Mouse (Mus musculus): ENCODE measurements around the gene B3gat2. TPM values are rescaled to one million over a fixed set of nuclear protein-coding genes. Genes with fewer than 3 reads are reported as not detected.

B3gat2 gene
- polyA plus RNA-seq, 1 experiment from 2014 or later: 11.3 TPM

DNA sequence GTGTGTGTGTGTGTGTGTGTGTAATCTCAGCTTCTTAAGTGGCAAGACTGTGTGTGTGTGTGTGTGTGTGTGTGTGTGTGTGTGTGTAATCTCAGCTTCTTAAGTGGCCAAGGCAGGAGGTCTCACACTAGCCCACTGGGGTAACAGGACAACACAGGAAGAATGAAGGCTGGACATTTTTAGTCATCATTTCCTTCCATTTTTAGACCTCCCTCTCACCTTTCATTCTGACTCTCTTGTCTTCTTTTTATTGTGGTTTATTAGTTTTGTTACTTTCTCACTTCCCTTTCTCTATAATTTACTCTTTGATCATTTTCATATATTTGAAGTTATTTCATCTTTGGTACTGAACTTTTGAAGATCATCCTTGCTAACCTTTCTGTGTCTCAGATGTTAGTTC lies 79.4 kb downstream of the B3gat2 start:
- peaks cover 20% of the 10 kb centered on the region for H3K36me3 ChIP-seq
- H3K4me3 ChIP-seq: no peak overlapping the region
- H3K27ac ChIP-seq (replicated peaks): no peak overlapping the region
- no peaks in the 10 kb centered on the region for H3K9me3 ChIP-seq
- no peak overlapping the region for H3K9ac ChIP-seq (replicated peaks)
- no peaks in the 10 kb centered on the region for H3K27me3 ChIP-seq
- peaks cover 4% of the 10 kb centered on the region for H3K4me1 ChIP-seq
- ATAC-seq (replicated peaks): no peak
- H3K4me2 ChIP-seq (replicated peaks): no peak overlapping the region

DNA sequence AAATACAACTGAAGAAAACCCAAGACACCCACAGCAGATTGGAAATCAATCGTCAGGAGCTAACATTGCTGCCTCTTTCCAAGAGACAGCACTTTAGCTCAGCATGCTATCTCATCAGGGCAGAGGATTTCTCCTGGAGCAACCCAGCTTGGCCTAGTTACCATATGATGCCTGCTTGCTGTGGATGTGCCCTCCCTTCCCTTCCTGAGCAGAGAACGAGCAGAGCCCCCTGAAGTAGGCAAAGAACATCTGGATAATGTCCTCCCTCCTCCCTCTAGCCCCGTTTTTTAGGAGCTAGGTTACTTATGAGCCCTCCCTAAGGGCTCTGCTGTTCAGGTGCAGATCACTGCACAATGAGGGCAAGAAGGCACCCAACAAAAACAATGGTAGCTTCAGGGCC lies 81.1 kb downstream of the B3gat2 start:
- H3K4me1 ChIP-seq: peaks cover 10% of the 10 kb centered on the region
- no peaks in the 10 kb centered on the region for H3K27me3 ChIP-seq
- H3K4me2 ChIP-seq (replicated peaks): no peak overlapping the region
- 71% methylated on average over 3 of the region's 3 CpGs for WGBS
- ATAC-seq (replicated peaks): no peak
- H3K9me3 ChIP-seq: no peaks in the 10 kb centered on the region
- H3K27ac ChIP-seq (replicated peaks): no peak overlapping the region
- H3K36me3 ChIP-seq: peaks cover 26% of the 10 kb centered on the region
- no peak overlapping the region for H3K9ac ChIP-seq (replicated peaks)
- H3K4me3 ChIP-seq: no peak overlapping the region

DNA sequence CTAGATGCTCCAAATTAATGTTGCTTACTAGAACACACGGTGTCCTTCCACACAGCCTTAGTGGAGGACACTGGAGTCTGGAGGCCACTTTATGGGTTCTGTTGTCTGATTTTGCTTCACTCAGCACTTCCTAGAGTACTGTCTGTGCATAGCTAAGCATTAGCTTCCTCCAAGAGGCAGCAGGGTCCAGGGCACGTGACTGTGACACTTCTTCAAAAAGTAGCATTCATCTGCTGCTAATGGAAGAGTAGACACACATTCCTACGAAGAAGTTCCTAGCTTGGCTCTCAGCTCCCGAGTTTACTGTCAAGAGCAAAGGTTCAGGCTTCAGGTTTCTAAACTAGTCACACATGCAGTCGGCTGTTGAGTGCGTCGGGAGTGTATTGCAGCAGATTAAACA lies 82.2 kb downstream of the B3gat2 start:
- H3K27ac ChIP-seq (replicated peaks): no peak overlapping the region
- H3K27me3 ChIP-seq: no peaks in the 10 kb centered on the region
- H3K9ac ChIP-seq (replicated peaks): no peak overlapping the region
- H3K4me2 ChIP-seq (replicated peaks): no peak overlapping the region
- no peak for ATAC-seq (replicated peaks)
- no peak overlapping the region for H3K4me3 ChIP-seq
- no peaks in the 10 kb centered on the region for H3K9me3 ChIP-seq
- H3K4me1 ChIP-seq: peaks cover 10% of the 10 kb centered on the region
- H3K36me3 ChIP-seq: peaks cover 33% of the 10 kb centered on the region
- WGBS: 87% methylated on average over 7 of the region's 7 CpGs

DNA sequence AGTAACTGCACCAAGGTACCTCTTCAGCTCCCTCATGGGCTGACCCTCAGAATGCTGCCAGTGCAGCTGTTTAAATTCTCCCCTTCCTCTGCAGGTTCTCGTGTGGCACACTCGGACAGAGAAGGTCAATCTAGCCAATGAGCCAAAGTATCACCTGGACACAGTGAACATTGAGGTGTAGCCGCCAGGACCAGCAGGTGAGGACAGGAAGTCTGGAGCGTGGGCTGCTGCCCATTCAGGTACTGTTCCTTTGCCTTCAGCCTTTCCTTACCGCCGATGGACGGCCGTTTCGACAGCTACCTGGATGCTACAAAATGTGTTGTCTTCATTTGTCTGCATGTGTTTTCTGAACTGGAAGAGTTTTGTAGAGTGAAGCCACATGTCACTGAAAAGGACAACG lies 83.5 kb downstream of the B3gat2 start:
- Histone ChIP-seq H3K4me3 (no peak overlapping the region), H3K27ac (replicated peaks) (no peak overlapping the region), H3K4me2 (replicated peaks) (no peak overlapping the region), H3K9me3 (no peaks in the 10 kb centered on the region), H3K4me1 (peaks cover 10% of the 10 kb centered on the region), H3K9ac (replicated peaks) (no peak overlapping the region), H3K36me3 (peaks cover 37% of the 10 kb centered on the region), H3K27me3 (no peaks in the 10 kb centered on the region)
- 91% methylated on average over 10 of the region's 10 CpGs for WGBS
- no peak for ATAC-seq (replicated peaks)

DNA sequence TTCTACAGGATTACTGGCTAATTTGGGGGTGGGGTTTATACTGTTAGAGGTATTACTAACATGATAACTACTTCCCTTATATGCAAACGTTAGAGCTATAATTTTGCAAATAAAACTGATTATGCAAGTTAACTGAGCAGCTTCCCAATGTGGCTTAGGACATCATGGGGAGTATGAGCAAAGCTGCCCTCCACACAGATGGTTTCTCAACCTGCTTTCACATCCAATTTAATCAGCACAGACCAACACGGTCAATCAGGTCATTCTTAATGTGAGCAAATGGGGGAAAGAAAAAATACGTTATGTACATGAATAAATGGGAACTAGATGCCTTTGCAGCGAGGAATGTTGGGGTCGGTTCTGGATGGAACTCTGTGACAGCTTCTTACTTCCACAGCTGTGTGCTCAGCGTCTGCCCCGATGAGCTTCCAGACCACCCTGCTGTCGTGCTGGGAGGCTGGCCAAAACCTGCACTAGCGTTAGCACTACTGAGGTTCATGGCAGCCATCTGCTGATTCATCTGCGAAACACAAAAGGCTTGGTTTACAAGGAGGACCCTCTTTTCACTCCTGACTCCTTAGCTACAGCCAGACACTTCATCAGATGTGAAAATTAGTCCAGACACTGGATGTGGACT lies 84.6 kb downstream of the B3gat2 start:
- no peak overlapping the region for H3K9ac ChIP-seq (replicated peaks)
- WGBS: 38% methylated on average over 10 of the region's 10 CpGs
- peak; percentile 85 for ATAC-seq (replicated peaks)
- H3K4me1 ChIP-seq: peaks cover 10% of the 10 kb centered on the region
- H3K27ac ChIP-seq (replicated peaks): peak overlapping the region; percentile 59
- no peaks in the 10 kb centered on the region for H3K9me3 ChIP-seq
- no peak overlapping the region for H3K4me2 ChIP-seq (replicated peaks)
- no peaks in the 10 kb centered on the region for H3K27me3 ChIP-seq
- H3K36me3 ChIP-seq: peaks cover 35% of the 10 kb centered on the region
- no peak overlapping the region for H3K4me3 ChIP-seq

DNA sequence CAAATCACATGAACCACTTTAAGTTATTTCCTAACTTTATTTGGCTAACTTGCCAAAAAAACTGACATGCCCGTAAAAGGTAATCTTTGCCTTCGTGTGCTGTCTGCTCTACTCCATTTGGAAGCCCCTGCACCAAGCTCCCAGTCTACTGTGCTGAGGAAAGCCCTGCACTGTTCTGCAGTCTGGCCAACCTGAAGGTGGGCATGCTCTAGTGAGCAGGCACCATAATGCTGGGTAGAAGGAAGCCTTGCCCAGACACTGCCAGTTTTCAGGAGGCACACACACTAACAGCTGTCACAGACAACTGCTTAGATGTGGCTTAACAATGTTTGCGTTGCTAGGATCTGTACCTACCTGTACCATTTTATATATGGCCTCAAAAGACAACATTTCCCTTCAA lies 94.1 kb downstream of the B3gat2 start:
- H3K9ac ChIP-seq (replicated peaks): no peak overlapping the region
- no peak overlapping the region for H3K4me2 ChIP-seq (replicated peaks)
- WGBS: 88% methylated on average over 3 of the region's 3 CpGs
- no peak overlapping the region for H3K4me3 ChIP-seq
- no peaks in the 10 kb centered on the region for H3K27me3 ChIP-seq
- H3K9me3 ChIP-seq: no peaks in the 10 kb centered on the region
- H3K4me1 ChIP-seq: no peaks in the 10 kb centered on the region
- H3K36me3 ChIP-seq: peaks cover 21% of the 10 kb centered on the region
- ATAC-seq (replicated peaks): no peak
- H3K27ac ChIP-seq (replicated peaks): no peak overlapping the region

DNA sequence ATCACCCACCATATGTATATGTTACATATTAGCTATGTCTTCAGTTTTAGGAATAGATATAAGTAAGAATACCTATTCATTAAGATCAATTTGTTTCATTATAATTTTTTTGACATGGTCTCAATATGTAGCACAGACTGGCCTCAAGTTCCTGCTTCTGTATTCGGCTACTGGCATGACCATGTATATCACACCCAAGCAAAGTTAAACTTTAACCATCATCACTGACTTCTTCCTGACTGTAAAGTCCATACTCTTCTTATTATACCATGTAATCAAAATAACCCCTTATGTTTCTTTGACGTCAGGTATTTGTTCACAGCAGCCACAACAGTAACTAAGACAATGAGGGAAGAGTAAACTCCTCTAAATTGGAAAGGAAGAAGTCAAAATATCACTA lies 99.4 kb downstream of the B3gat2 start:
- WGBS: 93% methylated on average over 2 of the region's 2 CpGs
- H3K27me3 ChIP-seq: no peaks in the 10 kb centered on the region
- peaks cover 18% of the 10 kb centered on the region for H3K36me3 ChIP-seq
- no peak overlapping the region for H3K27ac ChIP-seq (replicated peaks)
- H3K4me2 ChIP-seq (replicated peaks): no peak overlapping the region
- ATAC-seq (replicated peaks): no peak
- no peaks in the 10 kb centered on the region for H3K4me1 ChIP-seq
- H3K9ac ChIP-seq (replicated peaks): no peak overlapping the region
- no peaks in the 10 kb centered on the region for H3K9me3 ChIP-seq
- H3K4me3 ChIP-seq: no peak overlapping the region

DNA sequence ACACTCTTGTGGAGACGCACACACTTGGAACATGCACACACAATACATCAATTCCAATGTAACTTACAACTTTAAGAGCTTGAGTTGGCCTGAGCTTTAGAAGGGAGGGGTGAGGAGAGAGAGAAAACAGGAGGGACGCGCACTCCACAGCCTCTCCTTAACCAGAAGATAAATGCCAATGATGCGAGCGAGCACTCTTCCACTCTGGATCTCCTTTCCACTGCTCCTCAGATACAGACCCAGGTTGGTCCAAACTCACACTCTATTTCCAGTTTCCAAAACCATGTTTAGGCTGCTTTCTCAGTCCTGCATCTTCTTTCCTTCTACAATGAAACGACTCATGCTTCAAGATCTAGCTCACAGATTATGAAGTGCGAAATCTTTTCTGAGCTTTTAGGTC lies 104.0 kb downstream of the B3gat2 start:
- Histone ChIP-seq H3K27ac (replicated peaks) (no peak overlapping the region), H3K4me1 (no peaks in the 10 kb centered on the region), H3K4me2 (replicated peaks) (no peak overlapping the region), H3K9ac (replicated peaks) (no peak overlapping the region), H3K9me3 (no peaks in the 10 kb centered on the region), H3K27me3 (no peaks in the 10 kb centered on the region), H3K36me3 (peaks cover 6% of the 10 kb centered on the region; the same call in 1 of the 2 replicates), H3K4me3 (no peak overlapping the region)
- ATAC-seq (replicated peaks): no peak
- WGBS: 95% methylated on average over 7 of the region's 7 CpGs

DNA sequence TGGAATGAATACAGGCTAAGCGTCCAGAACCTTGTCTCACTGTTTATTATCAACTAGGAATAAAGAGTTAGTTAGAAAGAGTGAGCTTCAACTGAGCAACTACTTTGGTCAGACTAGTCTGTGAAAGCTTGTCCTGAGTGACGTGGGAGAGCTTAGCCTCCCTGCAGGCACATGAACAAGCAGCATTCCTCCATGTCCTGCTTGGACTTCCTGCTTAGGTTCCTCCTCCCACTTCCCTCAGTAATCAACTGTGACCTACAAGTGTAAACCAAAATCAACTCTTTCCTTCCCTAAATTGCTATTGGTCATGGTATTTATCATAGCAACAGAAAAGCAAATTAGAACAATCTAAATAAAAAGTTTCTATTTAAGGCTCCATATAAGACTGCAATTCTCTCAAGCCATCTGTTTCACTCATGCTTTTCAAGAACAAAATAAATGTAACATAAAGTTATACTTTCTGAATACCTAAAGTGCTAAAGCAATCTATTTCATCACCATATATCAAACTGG lies 105.9 kb downstream of the B3gat2 start:
- Histone ChIP-seq H3K4me2 (replicated peaks) (no peak overlapping the region), H3K9me3 (no peaks in the 10 kb centered on the region), H3K27me3 (no peaks in the 10 kb centered on the region), H3K4me1 (no peaks in the 10 kb centered on the region), H3K9ac (replicated peaks) (no peak overlapping the region), H3K36me3 (peaks cover 9% of the 10 kb centered on the region; the same call in 1 of the 2 replicates), H3K27ac (replicated peaks) (no peak overlapping the region), H3K4me3 (no peak overlapping the region)
- whole genome bisulfite sequencing: 41% methylated on average over 2 of the region's 2 CpGs
- ATAC-seq (replicated peaks): no peak

DNA sequence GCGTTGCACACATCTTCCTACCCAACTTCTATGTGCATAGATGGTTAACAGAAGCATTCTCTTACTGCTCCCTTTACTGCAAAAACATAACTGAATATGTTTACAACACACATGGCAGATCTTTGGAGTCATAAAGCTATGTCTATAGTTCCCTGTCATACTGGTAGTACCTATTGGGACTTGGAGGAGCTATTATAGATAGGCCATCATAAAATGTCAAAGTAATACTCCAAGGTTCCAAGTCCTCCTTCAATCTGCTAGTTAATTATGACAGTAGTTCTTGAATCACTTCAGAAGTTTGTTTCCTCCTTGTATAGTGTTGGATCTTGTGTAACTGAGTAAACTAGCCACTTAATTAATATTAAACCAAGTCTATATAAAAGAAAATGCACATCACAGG lies 110.6 kb downstream of the B3gat2 start:
- no peaks in the 10 kb centered on the region for H3K27me3 ChIP-seq
- no peak overlapping the region for H3K4me3 ChIP-seq
- H3K36me3 ChIP-seq: peaks cover 16% of the 10 kb centered on the region; the same call in 1 of the 2 replicates
- ATAC-seq (replicated peaks): no peak
- H3K9me3 ChIP-seq: no peaks in the 10 kb centered on the region
- WGBS: 90% methylated on average over 1 of the region's 1 CpGs
- H3K27ac ChIP-seq (replicated peaks): no peak overlapping the region
- H3K9ac ChIP-seq (replicated peaks): no peak overlapping the region
- no peak overlapping the region for H3K4me2 ChIP-seq (replicated peaks)
- H3K4me1 ChIP-seq: no peaks in the 10 kb centered on the region

DNA sequence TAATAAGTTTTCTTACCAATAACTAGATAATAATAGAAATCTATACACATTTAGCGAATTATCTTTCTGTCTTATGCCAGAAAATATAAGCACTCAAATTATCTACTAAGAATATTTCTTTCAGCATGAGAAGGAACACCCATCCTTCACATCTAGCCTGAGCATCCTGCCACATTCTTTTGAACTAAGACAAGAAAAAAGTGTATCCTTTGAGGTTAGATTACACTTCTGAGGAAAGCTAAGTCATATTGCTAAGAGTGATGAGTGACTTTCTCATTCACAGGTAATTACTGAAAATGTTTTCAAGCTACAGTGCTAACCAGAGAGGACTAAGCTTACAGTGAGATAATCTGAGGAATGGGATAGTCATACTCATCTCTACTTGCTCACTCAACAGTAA lies 121.1 kb downstream of the B3gat2 start:
- H3K27me3 ChIP-seq: no peaks in the 10 kb centered on the region
- no peak overlapping the region for H3K9ac ChIP-seq (replicated peaks)
- WGBS: 98% methylated on average over 1 of the region's 1 CpGs
- no peak for ATAC-seq (replicated peaks)
- peaks cover 8% of the 10 kb centered on the region; the same call in 1 of the 2 replicates for H3K4me1 ChIP-seq
- no peak overlapping the region for H3K27ac ChIP-seq (replicated peaks)
- no peak overlapping the region for H3K4me2 ChIP-seq (replicated peaks)
- H3K36me3 ChIP-seq: no peaks in the 10 kb centered on the region
- no peak overlapping the region for H3K4me3 ChIP-seq
- H3K9me3 ChIP-seq: no peaks in the 10 kb centered on the region

DNA sequence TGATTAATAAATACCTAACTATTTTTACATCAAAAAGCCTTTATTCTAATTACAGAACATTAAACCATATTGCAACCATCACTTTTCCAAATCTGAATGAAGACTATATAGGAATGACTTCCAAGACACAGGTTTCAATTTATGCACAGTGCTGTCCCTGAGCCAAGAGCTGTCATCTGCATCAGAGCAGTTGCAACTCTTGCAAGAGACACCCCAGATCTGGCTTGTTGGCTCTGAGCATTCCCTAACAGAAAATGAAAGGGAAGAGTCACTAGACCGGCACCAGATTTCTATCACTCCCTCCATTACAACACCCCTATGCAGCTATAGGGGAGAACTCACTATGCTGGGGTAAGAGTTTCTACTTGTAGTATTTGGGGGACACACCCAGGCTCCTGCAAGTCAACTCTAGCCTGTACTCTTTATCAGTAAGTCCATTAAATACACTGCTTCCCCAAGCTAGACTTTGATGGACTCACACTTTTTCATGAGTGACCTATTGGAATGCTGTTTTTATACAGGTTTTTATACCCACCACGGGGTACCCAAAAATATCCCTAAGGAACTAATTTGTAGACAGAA lies 122.6 kb downstream of the B3gat2 start:
- ATAC-seq (replicated peaks): peak; percentile 81
- Histone ChIP-seq H3K4me2 (replicated peaks) (no peak overlapping the region), H3K4me1 (peaks cover 8% of the 10 kb centered on the region; the same call in 1 of the 2 replicates), H3K9me3 (no peaks in the 10 kb centered on the region), H3K4me3 (no peak overlapping the region), H3K36me3 (no peaks in the 10 kb centered on the region), H3K27ac (replicated peaks) (peak overlapping the region; percentile 69), H3K27me3 (no peaks in the 10 kb centered on the region), H3K9ac (replicated peaks) (no peak overlapping the region)
- WGBS: 62% methylated on average over 2 of the region's 2 CpGs

DNA sequence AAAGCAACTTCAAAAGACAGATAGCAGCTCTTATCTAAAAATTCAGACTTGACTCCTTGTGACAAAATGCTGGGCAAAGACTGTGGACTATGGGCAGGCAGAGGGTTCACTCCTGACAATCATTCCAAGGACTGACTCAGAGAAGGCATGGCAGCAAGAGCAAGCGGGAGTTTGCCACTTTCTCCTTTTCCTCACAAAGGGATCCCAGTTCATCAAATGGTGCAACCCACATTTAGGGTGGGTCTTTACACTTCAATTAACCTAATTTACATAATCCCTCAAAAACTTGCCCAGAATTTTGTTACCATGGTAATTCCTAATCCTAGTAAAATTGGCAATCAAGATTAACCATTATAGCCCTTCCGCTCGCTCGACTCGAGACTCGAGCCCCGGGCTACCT lies 123.4 kb downstream of the B3gat2 start:
- H3K9me3 ChIP-seq: no peaks in the 10 kb centered on the region
- ATAC-seq (replicated peaks): peak; percentile 81
- no peak overlapping the region for H3K9ac ChIP-seq (replicated peaks)
- peaks cover 8% of the 10 kb centered on the region; the same call in 1 of the 2 replicates for H3K4me1 ChIP-seq
- 20% methylated on average over 7 of the region's 7 CpGs for WGBS
- H3K27me3 ChIP-seq: no peaks in the 10 kb centered on the region
- peak overlapping the region; percentile 69 for H3K27ac ChIP-seq (replicated peaks)
- H3K4me2 ChIP-seq (replicated peaks): no peak overlapping the region
- no peak overlapping the region for H3K4me3 ChIP-seq
- no peaks in the 10 kb centered on the region for H3K36me3 ChIP-seq

Data from forebrain, embryonic 15.5 days (tissue).